In the genomic region with DNA sequence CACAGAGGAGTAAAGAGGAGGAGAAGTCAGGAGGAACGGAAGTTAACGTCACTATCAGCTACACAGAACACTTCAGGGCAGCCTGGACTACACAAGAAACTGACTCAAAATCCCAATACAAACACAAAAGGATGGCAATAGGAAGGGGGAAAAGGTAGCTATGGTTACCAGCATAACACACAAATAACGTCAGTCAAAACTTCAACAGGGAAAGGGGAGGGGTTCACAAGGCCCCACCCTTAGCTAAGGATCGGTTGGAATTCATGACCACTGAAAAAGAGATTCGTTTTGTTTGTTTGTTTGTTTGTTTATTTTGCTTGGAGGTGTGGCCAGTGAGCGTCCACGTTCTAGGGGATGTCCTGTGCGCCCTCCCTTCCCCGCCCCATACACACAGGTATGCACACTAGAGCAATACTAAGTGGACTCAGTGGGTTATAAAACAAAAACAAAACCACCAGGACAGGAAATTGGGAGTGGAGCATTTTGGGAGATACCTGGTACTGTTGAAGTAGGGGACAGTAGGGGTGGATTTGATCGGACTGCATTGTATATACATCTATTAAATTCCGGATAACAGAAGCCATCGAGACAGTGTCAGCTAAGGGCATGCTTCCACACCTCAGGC, we compare ENCODE assay signal across 8 mouse cellular contexts. TPM values are rescaled to one million over a fixed set of nuclear protein-coding genes. Genes with fewer than 3 reads are reported as not detected.
DNase-seq lines count a peak whose midpoint lies in the region; ATAC-seq and TF ChIP-seq lines count a peak whose summit lies in the region.

No protein-coding gene starts in this region.

- peaks cover 5% of the 10 kb centered on the region for H3K4me1 ChIP-seq in heart, embryonic 16.5 days (ENCODE audit: control insufficient read depth, insufficient read depth, low read length)
- peaks cover 4% of the 10 kb centered on the region; the same call in 1 of the 2 replicates for H3K4me1 ChIP-seq in liver, embryonic 16.5 days (ENCODE audit: control insufficient read depth, low read depth, low read length)

- no peaks in the 10 kb centered on the region for H3K9me3 ChIP-seq in heart, embryonic 16.5 days (replicated peaks; ENCODE audit: control insufficient read depth, low read length)
- no peaks in the 10 kb centered on the region for H3K9me3 ChIP-seq in liver, embryonic 16.5 days (replicated peaks; ENCODE audit: control insufficient read depth, low read length)

- H3K27me3 ChIP-seq in heart, embryonic 16.5 days (ENCODE audit: control insufficient read depth, insufficient read depth, low read length): no peaks in the 10 kb centered on the region
- no peaks in the 10 kb centered on the region for H3K27me3 ChIP-seq in liver, embryonic 16.5 days (ENCODE audit: control insufficient read depth, insufficient read depth, low read depth, low read length)

- WGBS in heart, embryonic 16.5 days: 5% methylated on average over 12 of the region's 12 CpGs
- WGBS in liver, embryonic 16.5 days (ENCODE audit: insufficient replicate concordance): 5% methylated on average over 12 of the region's 12 CpGs

- peak overlapping the region; percentile 71 for H3K9ac ChIP-seq in heart, embryonic 16.5 days (ENCODE audit: low read length)
- H3K9ac ChIP-seq in liver, embryonic 16.5 days (ENCODE audit: low read depth, low read length): peak overlapping the region; percentile 68

- peak overlapping the region; percentile 91 for H3K4me3 ChIP-seq in layer of hippocampus, adult 2 months
- peak overlapping the region; percentile 78 for H3K4me3 ChIP-seq in heart, embryonic 16.5 days (ENCODE audit: low read length)
- peak overlapping the region; percentile 70 for H3K4me3 ChIP-seq in liver, embryonic 16.5 days (ENCODE audit: low read depth, low read length)

- TF ChIP-seq CTCF in layer of hippocampus, adult 2 months (conservative IDR thresholded peaks at IDR 0.05): no peak

- no peaks in the 10 kb centered on the region for H3K36me3 ChIP-seq in heart, embryonic 16.5 days (ENCODE audit: control insufficient read depth, insufficient read depth)
- no peaks in the 10 kb centered on the region for H3K36me3 ChIP-seq in liver, embryonic 16.5 days (ENCODE audit: control insufficient read depth, insufficient read depth)

- no peak for DNase-seq in layer of hippocampus, adult 2 months (ENCODE audit: low spot score in 2 of 2)
- DNase-seq in layer of hippocampus, adult 11-12 months (ENCODE audit: low spot score): no peak
- peak; percentile 48 for DNase-seq in adipocyte (ENCODE audit: low spot score)
- peak; percentile 3 for DNase-seq in skeletal muscle tissue, adult 2 months (ENCODE audit: low read depth, low spot score)
- no peak for DNase-seq in testis, postnatal 14 days (ENCODE audit: low spot score)

- H3K4me2 ChIP-seq in heart, embryonic 16.5 days (ENCODE audit: low read depth, low read length): peak overlapping the region; percentile 91
- H3K4me2 ChIP-seq in liver, embryonic 16.5 days (ENCODE audit: low read depth, low read length): peak overlapping the region; percentile 70

- peak overlapping the region; percentile 91 for H3K27ac ChIP-seq in layer of hippocampus, adult 2 months
- H3K27ac ChIP-seq in heart, embryonic 16.5 days (ENCODE audit: low read length): peak overlapping the region; percentile 90
- H3K27ac ChIP-seq in liver, embryonic 16.5 days (ENCODE audit: low read length): peak overlapping the region; percentile 88

- ATAC-seq in heart, embryonic 16.5 days (replicated peaks; ENCODE audit: extremely low read depth, insufficient read depth, low FRiP score): peak; percentile 29; the same call in 1 of the 2 replicates
- peak; percentile 14 for ATAC-seq in liver, embryonic 16.5 days (ENCODE audit: low read depth)
- no peak; the same call in 1 of the 2 replicates for ATAC-seq in erythroid progenitor cell, adult 5-6 weeks (replicated peaks; ENCODE audit: low FRiP score, poor library complexity, severe bottlenecking)

RNA-seq across cellular contexts. Expression of a gene that starts 0.7 kb away (rescaled TPM):
- 1 to 10 TPM; 4.6 to 5.6 TPM for total RNA-seq in layer of hippocampus, adult 2 months (2021)
- polyA plus RNA-seq in heart, embryonic 16.5 days (2015; fragmentation: Nextera tagmentation; extraction: Ambion mirVana): 2.3 and 2.9 TPM in 2 replicates
- polyA plus RNA-seq in liver, embryonic 16.5 days (2015; fragmentation: Nextera tagmentation; extraction: Ambion mirVana): 0.74 and 0.80 TPM in 2 replicates
- total RNA-seq in erythroid progenitor cell, adult 5-6 weeks (2015; ENCODE audit: low replicate concordance): 1.1 and 3.4 TPM in 2 replicates
- total RNA-seq in erythroid progenitor cell, adult 5-6 weeks (2017; ENCODE audit: low replicate concordance): 0.98 and 1.3 TPM in 2 replicates

RNA-seq across cellular contexts. Expression of a gene that starts 37.5 kb away (rescaled TPM):
- 1 to 10 TPM; 2.5 to 3.5 TPM for total RNA-seq in layer of hippocampus, adult 2 months (2021)
- 3.1 TPM in 2 replicates for polyA plus RNA-seq in heart, embryonic 16.5 days (2015; fragmentation: Nextera tagmentation; extraction: Ambion mirVana)
- polyA plus RNA-seq in liver, embryonic 16.5 days (2015; fragmentation: Nextera tagmentation; extraction: Ambion mirVana): 0.60 and 0.83 TPM in 2 replicates
- total RNA-seq in erythroid progenitor cell, adult 5-6 weeks (2015; ENCODE audit: low replicate concordance): 4.2 TPM in 1 of 2 replicates, not detected in the other
- 1.2 and 2.1 TPM in 2 replicates for total RNA-seq in erythroid progenitor cell, adult 5-6 weeks (2017; ENCODE audit: low replicate concordance)

RNA-seq across cellular contexts. Expression of a gene that starts 48.1 kb away (rescaled TPM):
- total RNA-seq in layer of hippocampus, adult 2 months (2021): 1 to 10 TPM; 3.0 to 4.3 TPM
- 1.6 and 1.8 TPM in 2 replicates for polyA plus RNA-seq in heart, embryonic 16.5 days (2015; fragmentation: Nextera tagmentation; extraction: Ambion mirVana)
- polyA plus RNA-seq in liver, embryonic 16.5 days (2015; fragmentation: Nextera tagmentation; extraction: Ambion mirVana): 1.1 and 1.2 TPM in 2 replicates
- not detected in 2 replicates for total RNA-seq in erythroid progenitor cell, adult 5-6 weeks (2015; ENCODE audit: low replicate concordance)
- total RNA-seq in erythroid progenitor cell, adult 5-6 weeks (2017; ENCODE audit: low replicate concordance): 0.83 TPM in 1 of 2 replicates, not detected in the other

RNA-seq across cellular contexts. Expression of a gene that starts 55.8 kb away (rescaled TPM):
- under 1 TPM; 0.39 to 0.44 TPM for total RNA-seq in layer of hippocampus, adult 2 months (2021)
- 0.27 and 0.37 TPM in 2 replicates for polyA plus RNA-seq in heart, embryonic 16.5 days (2015; fragmentation: Nextera tagmentation; extraction: Ambion mirVana)
- 0.17 and 0.26 TPM in 2 replicates for polyA plus RNA-seq in liver, embryonic 16.5 days (2015; fragmentation: Nextera tagmentation; extraction: Ambion mirVana)
- not detected in 2 replicates for total RNA-seq in erythroid progenitor cell, adult 5-6 weeks (2015; ENCODE audit: low replicate concordance)
- 0.08 and 1.3 TPM in 2 replicates for total RNA-seq in erythroid progenitor cell, adult 5-6 weeks (2017; ENCODE audit: low replicate concordance)

Comparison
In these comparisons a context has a peak if more than half of its experiments do, and no peak if none do; other contexts are left out.
1. DNase-seq: peak in adipocyte (single experiment) and skeletal muscle tissue, adult 2 months (single experiment); none in layer of hippocampus, adult 2 months (0 of 2), layer of hippocampus, adult 11-12 months (single experiment) and testis, postnatal 14 days (single experiment).
2. Peak in every context shown above with its lines, with median percentiles within 50 percentile points of each other: H3K27ac ChIP-seq and H3K4me3 ChIP-seq.